Mouse (Mus musculus): ENCODE data around the gene Epha7.

DNA sequence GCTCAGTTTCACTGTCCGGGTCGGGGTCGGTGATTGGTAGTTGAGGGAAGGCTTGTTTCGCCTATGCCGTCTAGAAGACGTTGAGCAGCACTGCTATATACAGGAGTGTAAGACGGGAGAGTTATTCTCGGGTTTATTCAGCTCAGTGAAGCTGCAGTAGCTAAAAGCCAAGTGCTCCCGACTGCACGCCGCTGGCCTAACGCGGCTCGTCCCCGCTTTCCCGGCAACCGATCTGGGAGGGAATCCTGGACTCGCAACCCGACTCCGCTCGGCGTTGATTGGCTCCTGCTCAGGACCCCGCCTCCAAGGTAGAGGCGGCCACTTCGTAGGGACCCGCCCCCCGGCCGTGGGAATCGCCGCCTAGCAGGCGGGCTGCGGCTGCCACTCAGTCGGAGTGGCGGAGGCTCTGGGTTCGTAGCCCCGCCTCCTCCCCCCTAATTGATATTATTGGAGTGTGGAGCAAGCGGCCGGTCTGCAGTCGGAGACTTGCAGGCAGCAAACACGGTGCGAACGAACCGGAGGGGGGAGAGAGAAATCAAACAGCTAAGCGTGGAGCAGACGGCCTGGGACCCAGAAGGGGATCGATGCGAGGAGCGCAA lies at the start of gene Epha7:
- TF ChIP-seq CTCF (conservative IDR thresholded peaks at IDR 0.05; ENCODE audit: low read length) (no peak), POU5F1 (IDR thresholded peaks at IDR 0.05; ENCODE audit: borderline replicate concordance, low read length) (no peak)
